Mouse (Mus musculus): ENCODE results near the gene Tmem201.

The Tmem201 gene

GRCm38 (mm10) chr4:149722104-149723020, 15.5 kb downstream of the Tmem201 start:
- no peak for DNase-seq (ENCODE audit: low read depth in 2 of 2, low spot score in 2 of 2)

DNA sequence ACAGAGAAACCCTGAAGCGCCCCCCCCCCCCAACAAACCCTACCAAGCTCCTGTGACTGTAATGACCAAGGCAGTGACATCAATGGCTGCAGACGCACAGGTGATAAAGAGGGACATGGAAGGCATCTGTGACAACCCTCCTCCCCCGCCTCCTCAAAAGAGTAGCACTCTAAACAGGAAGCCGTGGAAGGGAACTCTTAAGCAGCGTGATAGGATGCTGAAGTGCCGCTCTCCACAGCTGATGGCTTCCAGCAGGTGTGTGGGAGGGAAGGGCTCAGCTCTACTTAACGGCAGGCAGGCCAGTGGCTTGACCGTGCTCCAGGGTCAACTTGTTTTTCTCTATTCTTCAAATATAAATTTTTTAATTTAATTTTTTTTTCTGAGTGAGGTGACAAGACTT, 16.7 kb downstream of the Tmem201 start:
- DNase-seq (ENCODE audit: low read depth in 2 of 2, low spot score in 2 of 2): no peak

GRCm38 (mm10) chr4:149719686-149720085, 18.2 kb downstream of the Tmem201 start:
- no peak for DNase-seq (ENCODE audit: low read depth in 2 of 2, low spot score in 2 of 2)

GRCm38 (mm10) chr4:149714542-149714941, 23.3 kb downstream of the Tmem201 start:
- DNase-seq (ENCODE audit: low read depth in 2 of 2, low spot score in 2 of 2): no peak

DNA sequence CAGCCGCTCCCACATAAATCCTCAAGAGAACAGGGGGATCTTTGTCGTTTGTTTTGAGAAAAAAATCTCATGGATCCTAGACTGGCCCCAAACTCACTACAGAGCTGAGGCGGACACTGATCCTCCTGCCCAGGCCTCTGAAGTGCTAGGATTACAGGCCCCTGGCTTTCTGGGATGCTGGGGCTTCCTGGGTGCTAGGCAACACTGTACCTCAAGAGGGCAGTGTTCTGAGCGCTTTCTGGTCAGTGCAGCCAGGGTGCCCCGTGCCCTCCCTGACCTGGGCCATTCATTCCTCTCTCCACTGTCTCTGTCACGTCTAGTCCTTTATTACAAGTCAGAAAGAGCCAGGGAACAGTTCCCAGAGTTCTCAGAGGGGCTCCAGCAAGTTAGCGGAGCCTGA, 25.9 kb downstream of the Tmem201 start:
- no peak for DNase-seq (ENCODE audit: low read depth in 2 of 2, low spot score in 2 of 2)

- no peak for DNase-seq (ENCODE audit: low read depth in 2 of 2, low spot score in 2 of 2)
These were observed 26.4 kb downstream of the Tmem201 start for GRCm38 (mm10) chr4:149711485-149711884.

DNA sequence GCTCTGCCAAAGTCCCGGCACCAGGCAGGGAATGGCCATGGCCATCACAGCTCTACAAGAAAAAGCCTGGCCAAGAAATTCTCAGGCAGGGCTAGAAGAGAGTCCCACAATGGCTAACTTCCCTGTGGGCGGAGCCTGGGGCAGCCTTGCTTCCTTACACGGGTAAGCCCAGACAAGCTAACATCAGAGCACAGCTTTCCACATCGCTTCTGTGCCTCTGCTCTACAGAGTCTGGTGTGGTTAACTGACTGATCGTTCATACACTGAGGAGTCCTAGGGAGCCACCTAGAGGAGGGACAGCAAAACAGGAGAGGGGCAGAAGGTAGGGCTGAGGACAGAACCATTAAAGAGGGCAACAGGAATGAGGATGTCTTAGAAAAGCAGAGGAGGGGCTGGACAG, 27.3 kb downstream of the Tmem201 start:
- DNase-seq (ENCODE audit: low read depth in 2 of 2, low spot score in 2 of 2): peak; percentile 76 to 80

DNA sequence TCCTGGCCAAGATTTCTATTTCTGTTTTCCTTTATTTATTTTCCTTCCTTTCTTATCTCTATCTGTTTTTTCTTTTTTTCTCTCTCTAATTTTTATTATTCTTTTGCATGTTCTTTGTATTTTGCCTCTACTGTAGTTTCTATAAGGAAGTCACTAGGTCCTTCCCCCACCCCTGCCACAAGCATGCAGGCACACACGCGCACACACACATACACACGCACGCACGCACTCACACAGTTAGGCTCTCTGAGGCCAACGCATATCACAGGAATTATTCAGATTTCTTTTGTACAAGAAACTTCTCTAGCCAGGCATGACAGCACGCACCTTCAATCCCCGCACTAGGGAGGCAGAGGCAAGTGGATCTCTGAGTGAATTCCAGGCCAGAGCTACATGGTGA, 31.9 kb downstream of the Tmem201 start:
- DNase-seq (ENCODE audit: low read depth in 2 of 2, low spot score in 2 of 2): no peak

GRCm38 (mm10) chr4:149705298-149705697, 32.5 kb downstream of the Tmem201 start:
- no peak for DNase-seq (ENCODE audit: low read depth in 2 of 2, low spot score in 2 of 2)

DNA sequence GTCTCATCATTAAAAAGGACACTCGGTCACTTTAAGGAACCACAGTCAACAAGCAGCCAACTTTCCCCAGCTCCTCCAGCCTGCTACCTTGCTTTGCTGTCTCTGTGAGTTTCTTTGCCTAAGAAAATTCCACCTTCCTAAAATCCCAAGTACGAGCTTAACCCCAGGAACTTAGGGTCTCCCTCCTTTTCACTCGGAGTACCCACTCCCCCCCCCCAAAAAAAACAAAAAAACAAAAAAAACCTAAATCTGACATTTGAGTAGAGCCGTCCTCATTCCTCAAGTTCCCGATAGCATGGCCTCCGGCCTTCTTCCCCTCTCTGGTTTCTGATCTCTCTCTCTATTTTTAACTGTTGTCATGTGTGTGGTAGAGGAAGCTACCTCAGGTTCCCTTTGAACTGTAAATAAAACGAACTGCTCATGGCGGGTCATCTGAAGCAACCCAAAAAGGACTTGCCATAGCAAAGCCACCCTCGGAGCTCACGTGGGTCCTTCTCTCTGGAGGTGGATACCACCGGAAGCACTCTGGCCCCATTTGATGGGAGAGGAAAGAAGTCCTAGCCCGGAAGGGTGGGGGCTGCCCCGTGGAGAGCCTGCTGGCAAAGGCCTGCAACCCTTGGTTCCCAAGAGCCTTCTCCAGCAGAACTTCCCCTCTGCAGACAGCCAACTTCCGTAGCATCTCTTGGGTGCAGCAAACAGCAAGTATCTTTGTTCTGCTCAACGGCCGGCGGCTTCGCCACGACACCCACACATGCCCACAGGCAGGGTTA, 35.4 kb downstream of the Tmem201 start, which contains the start of gene Pik3cd:
Gene Pik3cd, minus strand, starts transcription at position 362 of the 770 bp plus-strand sequence.
- peak in 1 of 2 experiments; percentile 53 for DNase-seq (ENCODE audit: low read depth in 2 of 2, low spot score in 2 of 2)

DNA sequence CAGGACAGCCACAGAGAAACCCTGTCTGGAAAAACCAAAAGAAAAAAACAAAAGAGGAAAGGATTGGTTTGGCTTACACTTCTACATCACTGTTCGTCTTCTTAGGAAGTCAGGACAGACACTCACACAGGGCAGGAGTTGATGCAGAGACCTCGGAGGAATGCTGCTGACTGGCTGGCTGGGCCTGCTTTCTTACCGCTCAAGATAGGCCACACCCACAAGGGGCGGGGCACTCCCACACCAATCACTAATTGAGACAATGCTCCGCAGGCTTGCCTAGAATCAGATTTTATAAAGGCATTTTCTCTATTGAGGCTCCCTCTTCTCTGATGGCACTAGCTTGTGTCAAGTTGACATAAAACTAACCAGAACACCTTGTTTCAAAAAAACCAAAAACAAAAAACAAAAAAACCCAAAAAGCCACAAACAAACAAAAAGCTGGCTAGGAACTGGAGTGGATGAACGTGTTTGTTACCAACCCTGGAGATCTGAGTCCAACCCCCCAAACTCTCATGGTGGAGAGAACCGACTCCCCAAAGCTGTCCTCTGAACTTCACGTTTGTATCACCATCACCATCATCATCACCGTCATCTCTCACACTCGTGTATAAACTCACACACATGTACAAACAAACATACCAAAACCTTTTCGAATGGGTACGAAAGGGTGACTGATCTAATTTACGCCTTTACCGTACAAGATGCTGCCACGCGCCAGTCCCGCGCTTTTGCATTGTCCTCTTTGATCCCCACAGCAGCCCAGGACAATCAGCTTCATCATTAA, 36.2 kb downstream of the Tmem201 start:
- DNase-seq (ENCODE audit: low read depth in 2 of 2, low spot score in 2 of 2): peak; percentile 70 to 84

DNA sequence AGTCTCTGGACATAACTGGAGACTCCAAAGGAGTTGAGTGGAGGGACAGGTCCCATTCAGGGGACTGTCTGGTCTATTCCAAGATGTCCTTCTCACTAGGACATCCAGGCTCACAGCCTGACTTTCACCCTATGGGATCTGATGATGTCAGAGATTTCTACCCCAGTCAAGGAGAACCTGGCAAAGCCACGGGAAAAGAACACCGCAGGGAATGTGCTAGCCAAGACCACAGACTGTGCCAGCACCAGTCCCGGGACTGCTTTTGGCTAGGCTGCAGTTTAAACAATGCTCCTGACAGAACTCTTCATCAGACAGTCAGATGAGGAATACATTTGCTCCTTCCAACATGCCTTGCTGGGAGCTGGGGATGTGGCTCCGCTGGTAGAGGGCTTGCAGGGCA, 37.9 kb downstream of the Tmem201 start:
- no peak for DNase-seq (ENCODE audit: low read depth in 2 of 2, low spot score in 2 of 2)

GRCm38 (mm10) chr4:149698197-149698821, 39.5 kb downstream of the Tmem201 start:
- DNase-seq (ENCODE audit: low read depth in 2 of 2, low spot score in 2 of 2): peak; percentile 71 to 76

DNA sequence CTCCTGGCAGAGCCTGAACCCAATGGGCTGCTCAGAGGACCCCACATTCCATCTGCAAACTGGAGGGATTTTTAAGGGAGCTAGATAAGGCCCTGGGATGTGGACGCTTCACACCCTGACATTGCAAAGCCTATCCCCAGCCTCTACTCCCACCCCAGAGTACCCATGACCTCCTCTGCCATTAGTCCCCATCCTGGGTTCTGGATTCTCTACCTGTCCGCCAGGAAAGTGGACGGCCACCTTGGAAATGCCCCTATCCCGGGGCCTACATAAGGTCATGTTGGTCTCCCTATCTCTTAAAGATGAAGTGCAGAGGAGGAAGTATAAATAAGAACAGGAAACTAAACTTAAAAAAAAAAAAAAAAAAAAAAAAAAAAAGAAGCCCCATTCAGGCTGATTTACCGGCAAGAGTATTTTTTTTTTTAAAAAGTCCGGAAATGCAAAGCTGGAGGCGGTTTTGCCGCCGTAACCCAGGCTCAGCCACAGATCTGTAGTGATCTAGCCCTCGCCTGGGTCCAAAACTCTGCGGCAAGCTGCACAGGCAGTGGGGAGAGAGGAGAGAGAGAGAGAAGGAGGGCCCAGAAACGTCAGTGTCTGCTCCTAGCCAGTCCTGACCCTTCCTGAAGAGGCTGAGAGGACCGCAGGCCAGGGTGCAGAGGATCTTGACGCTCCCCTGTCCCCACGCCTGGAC, 40.2 kb downstream of the Tmem201 start:
- peak; percentile 67 to 71 for DNase-seq (ENCODE audit: low read depth in 2 of 2, low spot score in 2 of 2)

GRCm38 (mm10) chr4:149696189-149696971, 41.5 kb downstream of the Tmem201 start:
- no peak for DNase-seq (ENCODE audit: low read depth in 2 of 2, low spot score in 2 of 2)

GRCm38 (mm10) chr4:149691368-149691767, 46.5 kb downstream of the Tmem201 start:
- no peak for DNase-seq (ENCODE audit: low read depth in 2 of 2, low spot score in 2 of 2)

DNA sequence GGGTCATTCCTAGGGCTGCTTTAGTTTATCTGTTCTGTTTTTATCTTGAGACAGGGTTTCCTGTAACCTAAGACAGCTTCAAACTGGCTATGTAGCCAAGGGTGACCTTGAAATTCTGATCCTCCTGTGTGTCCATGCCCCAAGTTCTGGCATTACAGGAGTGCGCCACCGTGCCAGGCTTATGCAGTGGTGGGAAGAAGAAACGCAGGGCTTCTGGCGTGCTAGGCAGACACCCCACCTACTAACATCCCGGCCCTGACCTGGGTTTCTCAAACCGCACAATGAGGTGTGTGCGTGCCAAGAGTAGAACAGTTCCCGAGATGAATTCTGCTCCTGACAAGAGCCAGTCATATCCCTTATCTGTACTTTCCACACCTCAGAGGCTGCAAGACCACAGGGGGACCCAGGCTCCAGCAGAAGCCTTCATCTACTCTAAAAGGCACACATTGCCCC, 47.0 kb downstream of the Tmem201 start:
- no peak for DNase-seq (ENCODE audit: low read depth in 2 of 2, low spot score in 2 of 2)

- DNase-seq (ENCODE audit: low read depth in 2 of 2, low spot score in 2 of 2): no peak
These were observed 47.8 kb downstream of the Tmem201 start for GRCm38 (mm10) chr4:149689822-149690700.

All from CD8-positive naive resting alpha-beta T cell, adult 2 months (primary cell).